Mouse (Mus musculus): ENCODE measurements at regions not wholly inside any gene's neighbourhood (a gene's known extent, or its start where the extent isn't known, plus 50 kb on each side); places are given as distances from the start of the nearest gene placed in this dataset.

DNA sequence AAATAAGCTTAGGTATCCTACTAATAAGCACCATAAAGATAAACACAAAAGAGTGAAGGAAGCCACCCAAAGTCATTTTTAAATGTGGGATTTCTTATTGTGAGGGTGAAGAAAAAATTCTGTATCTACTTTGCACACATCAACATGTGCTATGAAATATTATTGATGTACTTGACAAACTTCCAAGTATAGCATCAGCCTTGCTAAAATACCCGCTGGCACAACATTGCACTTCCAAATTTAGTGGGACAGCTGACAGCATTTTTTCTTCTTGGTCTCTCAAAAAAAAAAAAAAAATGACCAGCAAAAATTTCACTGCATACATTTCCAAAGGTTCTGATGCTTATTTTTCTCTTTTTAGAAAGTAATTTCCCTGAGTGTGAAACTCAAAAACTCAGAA, 101.9 kb upstream of the Tll1 start:
- H3K36me3 ChIP-seq: no peaks in the 10 kb centered on the region
- DNase-seq (ENCODE audit: low spot score): no peak
- no peak overlapping the region for H3K27ac ChIP-seq
- WGBS: 92% methylated on average over 1 of the region's 1 CpGs
- H3K4me1 ChIP-seq (replicated peaks): no peaks in the 10 kb centered on the region
- no peaks in the 10 kb centered on the region for H3K27me3 ChIP-seq (ENCODE audit: insufficient read depth, poor library complexity, severe bottlenecking)
- H3K9me3 ChIP-seq: no peaks in the 10 kb centered on the region
- H3K4me3 ChIP-seq: no peak overlapping the region

DNA sequence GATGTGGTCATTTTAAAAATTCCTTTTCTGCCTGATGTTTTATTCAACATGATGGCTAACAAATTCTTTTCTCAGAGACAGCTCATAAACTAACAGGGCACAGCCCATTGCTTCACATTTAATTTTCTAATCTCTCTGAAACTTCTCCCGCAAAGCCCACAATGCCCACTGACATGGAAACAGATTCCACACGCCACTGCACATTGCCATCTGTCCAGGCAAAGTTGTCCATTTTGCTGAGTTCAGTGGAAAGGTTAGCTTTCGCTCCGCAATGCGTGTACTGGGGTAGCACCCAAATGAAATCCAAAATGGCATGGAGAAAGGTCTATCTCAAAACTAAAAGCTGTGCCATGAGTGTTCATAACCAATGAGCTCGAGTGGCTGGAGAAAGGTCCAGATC, 76.7 kb upstream of the Tll1 start:
- Histone ChIP-seq H3K27ac (no peak overlapping the region), H3K4me3 (no peak overlapping the region), H3K4me1 (replicated peaks) (no peaks in the 10 kb centered on the region), H3K27me3 (ENCODE audit: insufficient read depth, poor library complexity, severe bottlenecking) (no peaks in the 10 kb centered on the region), H3K36me3 (no peaks in the 10 kb centered on the region), H3K9me3 (no peaks in the 10 kb centered on the region)
- DNase-seq (ENCODE audit: low spot score): no peak
- 91% methylated on average over 6 of the region's 6 CpGs for WGBS

DNA sequence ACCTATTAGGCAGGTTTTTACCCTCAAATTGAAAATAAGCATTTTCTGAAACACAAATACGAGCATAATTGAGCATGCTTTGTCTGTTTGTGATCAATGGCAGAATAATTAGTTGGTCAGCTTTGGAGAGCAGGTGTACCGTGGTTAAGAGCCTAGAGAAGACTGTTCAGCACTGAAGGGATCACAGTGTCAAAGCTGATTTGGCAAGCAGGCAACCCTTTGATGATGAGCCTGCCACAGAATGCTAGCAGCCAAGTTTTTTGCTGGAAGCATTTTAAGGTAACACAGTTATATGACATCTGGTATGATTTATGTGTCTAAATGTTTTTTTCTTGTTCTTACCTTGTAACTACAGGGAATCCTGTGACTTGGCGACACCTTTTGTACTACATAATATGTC, 75.5 kb upstream of the Tll1 start:
- H3K4me3 ChIP-seq: no peak overlapping the region
- DNase-seq (ENCODE audit: low spot score): no peak
- no peaks in the 10 kb centered on the region for H3K27me3 ChIP-seq (ENCODE audit: insufficient read depth, poor library complexity, severe bottlenecking)
- H3K27ac ChIP-seq: no peak overlapping the region
- H3K36me3 ChIP-seq: no peaks in the 10 kb centered on the region
- H3K9me3 ChIP-seq: no peaks in the 10 kb centered on the region
- no peaks in the 10 kb centered on the region for H3K4me1 ChIP-seq (replicated peaks)
- 80% methylated on average over 3 of the region's 3 CpGs for WGBS

DNA sequence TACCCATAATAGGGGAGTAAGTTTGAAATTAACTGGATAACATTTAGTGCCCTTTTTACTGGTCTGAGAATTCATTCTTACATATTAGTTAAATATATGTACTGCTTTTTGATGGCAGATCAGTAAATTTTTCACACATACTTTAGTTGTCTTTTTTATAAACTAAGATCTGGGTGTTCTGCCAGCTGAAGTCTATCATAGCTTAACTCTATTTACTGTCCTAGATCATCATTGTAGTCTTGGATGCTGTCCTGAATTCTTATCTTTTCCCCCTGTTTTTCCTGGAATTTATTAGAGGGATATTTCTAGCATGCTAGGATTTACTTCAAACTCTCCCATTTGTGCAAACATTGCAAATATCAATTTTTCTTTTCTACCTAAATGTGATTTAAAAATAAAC, 74.3 kb upstream of the Tll1 start:
- Histone ChIP-seq H3K27ac (no peak overlapping the region), H3K36me3 (no peaks in the 10 kb centered on the region), H3K9me3 (no peaks in the 10 kb centered on the region), H3K4me1 (replicated peaks) (no peaks in the 10 kb centered on the region), H3K4me3 (no peak overlapping the region), H3K27me3 (ENCODE audit: insufficient read depth, poor library complexity, severe bottlenecking) (no peaks in the 10 kb centered on the region)
- no peak for DNase-seq (ENCODE audit: low spot score)

DNA sequence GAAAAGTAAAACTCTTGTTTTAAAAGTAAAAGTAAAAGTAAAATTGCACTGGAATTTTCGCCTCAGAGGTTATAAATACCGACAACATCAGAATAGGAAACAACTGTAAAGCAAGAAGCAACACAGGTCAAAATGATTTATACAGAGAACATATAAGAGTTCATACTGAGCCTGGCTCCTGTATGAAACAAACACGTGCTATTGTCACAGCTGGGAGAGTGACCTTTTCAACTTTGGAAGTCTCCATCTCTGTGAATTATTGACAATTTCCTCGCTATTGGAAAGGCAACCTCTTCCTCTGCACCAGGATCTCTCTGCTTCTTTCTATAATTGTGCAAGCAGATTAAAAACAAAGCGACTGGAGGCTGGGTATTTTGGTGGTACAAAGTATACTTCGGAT, 70.0 kb upstream of the Tll1 start:
- DNase-seq (ENCODE audit: low spot score): no peak
- Histone ChIP-seq H3K9me3 (no peaks in the 10 kb centered on the region), H3K27ac (no peak overlapping the region), H3K36me3 (no peaks in the 10 kb centered on the region), H3K4me1 (replicated peaks) (no peaks in the 10 kb centered on the region), H3K4me3 (no peak overlapping the region), H3K27me3 (ENCODE audit: insufficient read depth, poor library complexity, severe bottlenecking) (no peaks in the 10 kb centered on the region)
- WGBS: 78% methylated on average over 6 of the region's 6 CpGs

DNA sequence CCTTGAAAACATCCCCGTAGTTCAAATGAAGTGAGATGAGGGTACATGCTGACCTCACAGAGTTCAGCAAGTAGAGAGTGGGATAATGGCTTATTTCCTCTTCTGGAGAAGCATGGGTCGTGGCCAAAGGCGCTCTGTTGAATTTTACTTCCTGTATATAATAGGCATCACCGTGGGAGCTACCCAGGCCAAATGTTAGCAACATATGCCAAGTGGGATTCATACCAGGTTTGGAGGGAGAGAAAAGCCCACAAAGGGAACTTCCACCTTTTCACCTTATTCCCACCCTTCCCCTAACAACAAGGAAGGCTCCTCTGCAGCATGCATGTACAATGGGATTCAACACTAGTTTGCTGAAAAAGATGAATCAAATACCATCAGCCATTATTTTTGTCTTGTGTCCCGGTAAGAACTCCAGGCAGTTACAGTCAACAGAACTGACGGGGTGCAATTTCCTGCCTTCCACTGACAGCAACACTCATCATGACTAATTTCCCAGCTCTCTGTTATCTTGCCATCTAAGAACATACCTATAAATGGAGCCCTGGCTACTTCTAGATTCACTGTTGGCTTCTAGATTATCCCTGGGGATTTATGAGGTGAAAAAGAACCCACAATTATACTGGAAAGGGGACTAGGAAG, 59.4 kb upstream of the Tll1 start:
- 81% methylated on average over 6 of the region's 6 CpGs for WGBS

More for the DNA sequence above, 59.4 kb upstream of the Tll1 start:
- H3K27me3 ChIP-seq (ENCODE audit: insufficient read depth, poor library complexity, severe bottlenecking): no peaks in the 10 kb centered on the region
- no peak overlapping the region for H3K27ac ChIP-seq
- H3K4me1 ChIP-seq (replicated peaks): no peaks in the 10 kb centered on the region
- no peaks in the 10 kb centered on the region for H3K36me3 ChIP-seq
- no peaks in the 10 kb centered on the region for H3K9me3 ChIP-seq
- no peak overlapping the region for H3K4me3 ChIP-seq
- DNase-seq (ENCODE audit: low spot score): no peak

MicroRNA genes in the stretch of these regions (microRNA counts, 519-probe panel; counts per million panel counts)
- 1,255 counts per million, percentile 77 among the panel's probes with 10 or more counts for microRNA mmu-miR-710

Measured in hindbrain, embryonic 10.5 days (tissue).